Mouse (Mus musculus): Measurements from ENCODE around the gene Nkpd1. TPM values are rescaled to one million over a fixed set of nuclear protein-coding genes. Genes with fewer than 3 reads are reported as not detected.

The Nkpd1 gene
- total RNA-seq (2021): not detected
- long read RNA-seq, experiment 1: 0 reads
- long read RNA-seq, experiment 2: 0 reads

DNA sequence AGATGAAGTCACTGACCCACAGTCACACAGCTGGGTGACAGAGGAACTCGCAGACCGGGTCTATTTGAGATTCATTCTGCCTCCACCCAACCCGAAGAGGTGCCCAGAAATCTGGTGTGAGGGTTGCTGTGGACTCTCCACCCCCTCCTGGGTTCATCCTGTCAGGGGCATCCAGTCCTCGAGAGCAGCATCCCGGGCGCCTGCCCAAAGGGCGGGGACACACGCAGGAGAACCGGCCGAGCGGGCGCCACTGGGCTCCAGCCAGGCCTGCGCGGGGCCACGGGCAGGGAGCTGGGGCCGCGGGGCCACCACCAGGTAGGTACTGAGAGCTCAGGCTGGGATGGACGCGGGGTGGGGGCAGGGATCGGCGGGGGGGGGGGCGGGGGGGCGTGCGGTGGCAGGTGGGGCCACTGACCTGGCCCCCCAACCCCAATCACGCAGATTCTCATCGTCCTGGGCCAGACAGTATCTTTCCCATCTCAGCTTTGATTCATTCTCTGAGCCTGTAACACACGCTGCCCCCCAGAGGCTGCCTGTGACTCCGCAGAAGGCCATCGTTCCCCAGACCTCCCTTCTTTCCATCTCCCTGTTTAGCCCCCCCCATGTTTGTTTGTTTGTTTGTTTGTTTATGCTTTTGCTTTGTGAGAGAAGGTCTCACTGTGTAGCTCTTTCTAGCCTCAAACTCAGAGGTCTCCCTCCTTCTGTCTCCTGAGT, at the start of gene Nkpd1:
Nkpd1 (plus strand) TSS at position 187 of the 714 bp plus-strand sequence.
- no peak for DNase-seq
- intact Hi-C loops (cut with DNase I): loop anchor here (5.0 kb wide), 2 partner anchors 76 to 111 kb away; no protein-coding TSS in a partner anchor

DNA sequence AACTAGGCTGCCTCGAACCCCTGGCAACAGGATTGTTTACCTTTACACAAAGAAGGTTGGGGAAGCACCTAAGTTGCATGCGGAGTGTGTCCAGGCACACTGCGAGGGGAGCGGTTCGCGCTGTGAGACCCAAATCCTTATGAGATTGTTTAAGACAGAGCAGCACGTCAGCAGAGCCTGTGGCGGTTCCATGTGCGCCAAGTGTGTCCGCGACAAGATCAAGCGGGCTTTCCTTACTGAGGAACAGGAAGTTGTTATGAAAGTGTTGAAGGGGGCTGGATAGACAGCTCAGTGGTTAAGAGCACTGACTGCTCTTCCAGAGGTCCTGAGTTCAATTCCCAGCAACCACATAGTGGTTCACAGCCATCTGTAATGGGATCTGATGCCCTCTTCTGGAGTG, 49.4 kb upstream of the Nkpd1 start:
- intact Hi-C loops (cut with DNase I): no loop called here

DNA sequence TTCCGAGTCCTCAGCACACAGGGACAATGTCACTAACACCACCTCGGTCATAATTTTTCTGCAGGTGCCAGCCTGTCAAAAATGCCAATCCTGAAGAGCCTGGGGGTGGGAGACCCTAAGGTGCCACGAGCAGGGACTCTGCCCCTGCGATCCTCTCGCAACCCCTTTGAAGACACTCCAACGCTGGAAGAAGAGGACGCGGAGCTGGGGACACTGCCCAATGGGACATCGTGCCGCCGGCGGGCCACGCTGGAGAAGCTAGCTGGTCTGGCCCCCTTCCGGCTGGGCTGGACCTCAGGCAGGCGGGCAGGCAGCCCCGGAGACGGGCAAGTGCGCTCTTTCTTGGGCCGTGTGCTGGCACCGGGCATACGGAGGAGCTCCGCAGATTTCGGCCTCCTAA, 48.2 kb upstream of the Nkpd1 start:
- no peak for DNase-seq
- intact Hi-C loops (cut with DNase I): no loop called here

More for the DNA sequence above, 49.4 kb upstream of the Nkpd1 start:
- no peak for DNase-seq

DNA sequence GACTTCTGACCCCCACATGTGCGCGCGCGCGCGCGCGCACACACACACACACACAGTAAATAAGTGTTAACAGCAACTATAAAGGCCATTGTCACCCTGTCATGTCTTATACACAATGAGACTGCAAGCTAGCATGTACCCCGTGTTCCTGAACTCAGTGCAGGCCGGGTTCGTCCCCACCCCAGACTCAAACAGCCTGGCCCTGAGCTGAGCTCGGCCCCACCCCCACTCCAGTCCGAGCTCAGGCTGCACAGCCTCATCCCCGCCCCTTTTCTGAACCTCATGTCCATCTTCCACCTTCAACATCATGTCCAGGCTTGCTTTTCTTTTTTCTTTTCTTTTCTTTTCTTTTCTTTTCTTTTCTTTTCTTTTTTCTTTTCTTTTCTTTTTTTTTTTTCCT, 47.3 kb upstream of the Nkpd1 start:
- no peak for DNase-seq
- intact Hi-C loops (cut with DNase I): no loop called here

DNA sequence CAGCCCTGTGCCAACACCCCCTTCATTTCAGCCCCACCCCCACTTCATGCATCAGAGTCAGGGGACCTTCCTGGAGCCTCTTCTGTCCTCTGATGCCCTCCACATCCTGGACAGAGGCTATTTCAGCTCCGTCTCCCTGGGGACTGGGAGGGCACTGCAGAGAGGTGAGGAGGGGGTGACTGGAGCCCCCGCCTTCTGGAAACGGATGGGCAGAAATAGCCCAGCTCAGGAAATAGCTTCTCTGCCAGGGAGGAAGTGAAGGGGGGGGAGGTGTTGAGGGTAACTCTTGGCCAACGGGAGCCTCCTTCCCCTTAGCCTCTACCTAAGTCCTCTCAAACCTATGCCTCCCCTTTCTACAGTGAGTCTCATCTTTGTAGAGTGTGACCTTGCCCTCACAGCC, 45.2 kb upstream of the Nkpd1 start:
- DNase-seq: no peak
- intact Hi-C loops (cut with DNase I): no loop called here

DNA sequence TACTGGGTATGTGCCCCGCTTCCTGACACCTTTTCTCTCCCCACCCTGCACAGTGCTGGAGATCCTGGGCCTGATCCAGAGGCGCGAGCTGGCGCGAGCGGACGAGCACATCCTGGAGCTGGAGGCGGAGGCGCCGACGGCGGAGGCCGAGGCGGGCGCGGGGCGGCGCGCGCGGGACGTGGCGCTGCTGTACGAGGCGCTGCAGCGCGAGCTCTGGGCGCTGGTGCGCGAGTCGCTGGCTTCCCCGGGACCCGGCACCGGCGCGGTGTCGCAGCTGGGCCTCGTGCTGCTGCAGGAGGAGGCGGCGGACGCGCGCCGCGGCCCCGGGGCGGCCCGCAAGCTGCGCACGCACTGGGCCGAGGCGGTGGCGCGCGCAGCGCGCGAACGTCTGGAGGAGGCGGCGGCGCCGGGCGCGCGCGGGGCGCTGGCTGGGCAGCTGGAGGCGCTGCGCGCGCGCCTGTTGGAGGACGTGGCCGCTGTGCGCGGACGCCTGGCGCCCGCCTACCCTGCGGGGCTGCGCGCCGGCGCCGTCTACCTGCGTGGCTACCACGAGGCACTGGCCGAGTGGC, 43.7 kb upstream of the Nkpd1 start:
- intact Hi-C loops (cut with DNase I): no loop called here
- DNase-seq: peak; percentile 66 to 67

DNA sequence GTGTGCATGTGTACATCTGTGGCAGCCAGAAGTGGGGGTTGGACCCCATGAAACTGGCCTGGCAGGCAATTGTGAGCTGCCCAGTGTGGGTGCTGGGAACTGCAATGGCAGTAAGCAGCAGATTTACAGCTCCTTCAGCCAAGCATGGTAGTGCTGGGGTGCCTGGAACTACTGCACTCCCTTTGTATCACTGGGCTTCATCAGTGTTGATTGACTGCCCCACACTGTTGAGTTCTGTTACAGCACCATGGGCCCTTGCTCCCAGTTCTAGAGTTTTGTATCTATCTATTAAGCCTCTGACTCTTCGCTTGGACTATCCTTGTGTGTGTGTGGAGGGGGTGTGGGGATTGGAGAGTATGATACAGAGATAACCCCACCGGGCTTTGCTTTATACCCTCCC, 40.6 kb upstream of the Nkpd1 start:
- no peak for DNase-seq
- intact Hi-C loops (cut with DNase I): no loop called here

DNA sequence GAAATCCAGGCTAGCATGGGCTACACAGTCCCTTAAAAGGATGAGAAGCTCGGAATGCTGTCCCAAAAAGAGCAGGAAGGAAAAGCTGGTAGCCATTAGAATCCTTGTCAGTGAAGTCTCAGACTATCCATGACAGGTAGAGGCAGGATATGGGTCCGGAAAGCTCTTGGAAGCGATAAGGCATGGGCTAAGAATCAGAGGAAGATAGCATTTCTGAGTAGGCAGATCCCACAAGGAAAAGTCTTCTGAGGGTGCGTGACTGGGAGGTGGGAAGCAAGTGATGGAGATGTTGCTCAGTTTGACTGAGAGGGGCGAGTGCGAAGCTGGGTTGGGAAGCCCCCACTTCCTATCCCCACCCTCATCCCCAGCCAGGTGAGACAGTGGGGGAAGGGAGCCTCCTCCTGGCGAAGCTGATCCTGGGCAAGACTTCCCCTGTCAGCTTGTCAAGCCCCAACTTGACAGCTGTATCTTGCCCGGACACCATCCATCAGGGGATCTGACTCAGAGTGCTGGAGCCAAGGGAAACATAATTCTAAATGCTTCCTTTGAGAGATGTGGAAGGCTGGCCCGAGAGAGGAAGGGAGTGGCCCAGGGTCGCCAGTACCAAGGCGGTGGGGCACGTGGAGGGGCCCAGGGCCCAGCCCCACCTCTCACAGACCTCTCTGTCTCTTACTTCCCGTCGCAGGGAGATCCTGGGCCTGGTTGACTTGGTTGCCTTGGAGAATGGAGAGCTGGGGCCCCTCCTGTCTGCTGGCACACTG, 39.8 kb upstream of the Nkpd1 start:
- DNase-seq: no peak
- intact Hi-C loops (cut with DNase I): no loop called here

DNA sequence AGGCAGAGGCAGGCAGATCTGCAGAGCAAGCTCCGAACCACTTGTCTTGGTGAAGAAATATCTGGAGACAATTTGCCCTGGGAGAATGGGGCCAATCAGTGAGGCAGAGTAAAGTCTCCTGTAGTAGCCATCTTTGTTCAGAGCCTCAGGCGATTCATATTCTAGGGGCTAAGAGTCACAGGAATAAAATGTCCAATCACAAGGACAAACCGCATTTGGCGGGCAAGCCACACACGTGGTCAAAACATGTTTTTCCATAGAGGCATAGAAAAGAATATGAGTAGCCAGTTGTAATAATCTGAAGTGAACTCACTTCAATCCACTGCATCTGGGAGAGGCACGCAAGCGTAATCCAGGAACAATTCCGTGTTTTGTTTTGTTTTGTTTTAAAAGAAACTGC, 34.4 kb upstream of the Nkpd1 start:
- intact Hi-C loops (cut with DNase I): no loop called here
- DNase-seq: no peak

DNA sequence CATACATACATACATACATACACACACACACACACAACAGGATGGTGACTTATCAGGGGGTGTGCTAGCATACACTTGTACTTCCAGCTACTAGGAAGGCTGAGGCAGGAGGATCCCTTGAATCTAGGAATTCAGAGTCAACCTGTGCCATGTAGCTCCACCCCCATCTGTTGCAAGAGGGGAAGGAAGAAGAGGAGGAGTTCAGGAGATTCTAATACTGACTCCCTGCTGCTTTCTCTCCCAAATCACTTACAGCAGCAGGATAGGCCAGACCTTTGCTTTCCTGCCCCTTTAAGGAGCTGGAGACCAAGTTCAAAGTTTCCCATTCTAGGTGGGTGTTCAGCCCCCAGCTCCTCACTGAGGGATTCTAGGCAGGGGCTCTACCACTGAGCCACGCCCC, 32.1 kb upstream of the Nkpd1 start:
- no peak for DNase-seq
- intact Hi-C loops (cut with DNase I): no loop called here

DNA sequence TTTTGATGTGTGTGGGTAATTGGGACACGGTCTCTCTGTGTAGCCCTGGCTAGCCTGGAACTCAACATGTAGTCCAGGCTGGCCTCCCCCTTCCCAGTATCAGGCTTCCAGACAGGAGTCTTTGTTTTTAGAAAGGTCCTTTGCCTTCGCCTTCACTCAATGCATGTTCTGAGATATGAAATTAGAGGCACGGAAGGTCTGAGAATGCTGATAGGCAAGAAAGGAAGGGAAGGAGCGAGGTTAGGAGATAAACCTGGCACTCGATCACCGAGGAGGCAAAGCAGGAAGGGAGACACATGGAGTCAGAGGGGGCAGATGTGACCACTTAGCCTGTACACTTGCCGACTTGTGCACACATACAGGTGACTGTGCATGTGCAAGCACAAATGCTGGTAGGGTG, 31.1 kb upstream of the Nkpd1 start:
- no peak for DNase-seq
- intact Hi-C loops (cut with DNase I): no loop called here

DNA sequence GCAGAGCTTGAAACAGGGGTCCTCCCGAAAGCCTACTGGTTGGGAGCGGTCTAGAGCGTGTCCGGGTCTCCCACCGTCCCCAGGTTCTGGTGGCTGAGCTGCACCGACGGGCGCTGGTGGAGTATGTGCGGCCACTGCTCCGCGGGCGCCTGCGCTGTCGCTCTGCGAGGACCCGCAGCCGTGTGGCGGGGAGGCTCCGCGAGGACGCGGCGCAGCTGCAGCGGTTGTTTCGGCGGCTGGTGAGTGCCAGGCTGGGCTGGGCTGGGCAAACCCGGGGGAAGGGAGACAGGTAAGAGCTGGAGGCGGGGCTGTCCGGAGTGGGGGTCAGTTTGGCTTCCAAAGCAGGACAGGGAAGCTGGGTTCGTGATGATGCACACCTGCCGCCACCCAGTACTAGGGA, 28.1 kb upstream of the Nkpd1 start:
- intact Hi-C loops (cut with DNase I): no loop called here
- DNase-seq: no peak

DNA sequence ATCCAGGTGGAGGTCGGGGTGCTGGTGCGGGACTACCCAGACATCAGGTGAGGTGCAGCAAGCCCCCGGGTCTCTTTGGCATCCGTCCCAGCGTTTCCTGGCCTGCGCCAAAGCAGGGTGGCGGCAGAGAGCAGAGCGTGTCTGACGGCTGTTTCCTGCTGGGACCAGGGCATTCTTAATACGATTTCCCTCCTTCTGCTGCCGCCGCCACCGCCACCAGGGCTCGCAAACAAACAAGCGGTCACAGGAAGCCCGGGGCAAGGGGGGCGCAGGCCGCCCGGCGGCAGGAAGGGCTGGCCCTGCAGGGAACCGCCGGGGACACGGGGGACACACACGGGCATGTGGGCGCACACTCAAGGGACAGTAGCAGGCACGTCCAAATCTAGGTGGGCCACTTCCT, 25.9 kb upstream of the Nkpd1 start:
- intact Hi-C loops (cut with DNase I): no loop called here
- DNase-seq: no peak

DNA sequence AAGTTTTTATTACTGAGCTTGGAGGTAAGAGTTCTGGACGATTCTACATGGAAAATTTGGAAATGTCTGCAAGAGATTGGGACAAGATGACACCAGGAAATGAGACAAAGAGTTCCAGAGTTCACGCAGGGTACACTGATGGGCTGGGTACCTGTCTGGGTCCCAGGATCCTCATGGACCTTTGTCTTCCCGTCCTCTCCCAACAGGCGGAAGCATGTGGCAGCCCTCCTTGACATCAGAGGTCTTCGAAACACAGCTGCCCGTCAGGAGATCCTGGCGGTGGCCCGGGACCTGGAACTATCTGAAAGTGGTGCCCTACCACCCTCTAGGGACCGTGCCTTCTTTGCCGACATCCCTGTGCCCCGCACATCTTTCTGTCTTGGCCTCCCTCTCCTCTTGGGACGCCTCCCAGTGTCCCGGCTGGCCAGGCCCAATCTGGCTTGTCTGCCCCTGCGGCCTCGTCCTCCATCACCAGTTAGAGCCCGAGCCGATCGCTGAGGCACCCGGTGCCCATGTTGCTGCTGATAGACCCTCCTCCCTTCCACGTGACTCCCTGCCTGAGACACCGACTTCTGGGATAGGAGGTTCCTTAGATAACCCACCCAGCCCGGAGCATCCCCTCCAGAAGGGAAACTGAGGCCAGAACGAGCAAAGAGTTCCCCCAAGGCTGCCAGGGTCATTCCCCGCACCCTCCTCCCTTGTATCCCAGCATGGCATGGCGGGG, 22.7 kb upstream of the Nkpd1 start:
- no peak for DNase-seq
- intact Hi-C loops (cut with DNase I): no loop called here

DNA sequence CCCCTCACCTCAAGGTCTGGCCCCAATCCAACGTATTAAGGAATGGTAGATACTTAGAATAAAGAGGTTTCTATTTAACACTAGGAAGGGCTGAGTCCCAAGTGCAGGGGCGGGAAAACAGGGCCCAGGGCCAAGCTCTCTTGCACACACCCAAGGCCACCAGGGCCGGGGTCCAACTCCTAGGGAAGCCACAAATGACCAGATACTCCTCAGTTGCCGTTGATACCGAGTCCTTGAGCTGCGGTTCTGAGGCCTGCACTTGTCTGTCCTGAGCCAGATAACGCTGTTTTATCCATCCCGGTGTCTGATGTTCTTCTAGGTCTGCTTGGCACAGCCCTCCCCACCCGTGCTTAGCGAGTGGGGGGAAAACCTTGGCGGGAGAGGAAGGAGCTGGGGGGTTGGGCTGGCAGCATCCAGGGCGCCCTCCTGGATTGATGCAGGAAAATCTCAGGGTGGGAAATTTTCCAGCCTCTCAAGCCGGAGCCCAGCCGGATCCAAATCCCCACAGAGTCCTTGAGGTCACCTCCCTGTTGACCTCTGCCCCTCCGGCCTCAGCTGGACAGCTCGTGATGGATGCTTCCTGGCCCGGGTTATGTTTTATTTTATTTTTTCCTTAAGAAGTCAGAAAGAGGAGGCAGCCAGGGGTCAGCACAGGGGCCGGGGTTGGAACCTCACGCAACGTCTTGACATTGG, 22.0 kb upstream of the Nkpd1 start:
- intact Hi-C loops (cut with DNase I): no loop called here
- DNase-seq: peak; percentile 30 to 32

DNA sequence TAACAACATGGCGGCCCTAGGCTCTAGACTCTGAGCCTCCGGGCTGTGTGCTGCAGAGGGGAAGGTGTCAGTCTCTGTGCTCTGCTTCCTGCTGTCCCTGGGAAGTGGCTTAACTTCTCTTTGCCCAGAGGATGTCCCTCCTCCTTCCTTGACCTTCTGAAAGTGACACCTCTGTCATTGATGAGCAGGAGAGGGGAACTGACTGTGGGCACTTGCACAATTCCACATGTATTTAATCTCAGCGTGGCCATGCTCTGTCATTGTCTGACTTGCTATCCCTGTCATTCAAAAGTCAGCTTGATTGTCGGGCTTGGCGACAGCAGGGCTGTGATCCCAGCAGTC, 21.5 kb upstream of the Nkpd1 start:
- DNase-seq: no peak
- intact Hi-C loops (cut with DNase I): no loop called here

DNA sequence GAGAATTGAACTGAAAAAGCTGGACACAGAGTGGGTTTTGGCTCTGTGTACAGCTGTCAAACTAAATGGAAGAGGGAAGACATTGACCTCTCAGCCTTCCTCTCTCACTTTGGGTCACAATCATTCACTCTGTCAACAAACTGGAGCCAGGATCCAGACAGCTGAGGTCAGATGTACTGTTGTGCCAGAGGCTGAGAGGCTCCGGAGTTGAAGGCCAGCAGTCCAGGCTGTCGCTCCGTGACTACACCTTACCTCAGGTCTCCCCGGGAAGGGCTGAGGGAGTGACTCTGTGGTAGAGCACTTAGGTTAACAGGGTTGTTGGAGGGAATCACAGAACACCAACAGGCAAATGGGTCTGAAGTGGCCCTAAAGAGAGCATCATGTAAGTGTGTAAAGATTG, 19.3 kb upstream of the Nkpd1 start:
- intact Hi-C loops (cut with DNase I): no loop called here
- DNase-seq: no peak

DNA sequence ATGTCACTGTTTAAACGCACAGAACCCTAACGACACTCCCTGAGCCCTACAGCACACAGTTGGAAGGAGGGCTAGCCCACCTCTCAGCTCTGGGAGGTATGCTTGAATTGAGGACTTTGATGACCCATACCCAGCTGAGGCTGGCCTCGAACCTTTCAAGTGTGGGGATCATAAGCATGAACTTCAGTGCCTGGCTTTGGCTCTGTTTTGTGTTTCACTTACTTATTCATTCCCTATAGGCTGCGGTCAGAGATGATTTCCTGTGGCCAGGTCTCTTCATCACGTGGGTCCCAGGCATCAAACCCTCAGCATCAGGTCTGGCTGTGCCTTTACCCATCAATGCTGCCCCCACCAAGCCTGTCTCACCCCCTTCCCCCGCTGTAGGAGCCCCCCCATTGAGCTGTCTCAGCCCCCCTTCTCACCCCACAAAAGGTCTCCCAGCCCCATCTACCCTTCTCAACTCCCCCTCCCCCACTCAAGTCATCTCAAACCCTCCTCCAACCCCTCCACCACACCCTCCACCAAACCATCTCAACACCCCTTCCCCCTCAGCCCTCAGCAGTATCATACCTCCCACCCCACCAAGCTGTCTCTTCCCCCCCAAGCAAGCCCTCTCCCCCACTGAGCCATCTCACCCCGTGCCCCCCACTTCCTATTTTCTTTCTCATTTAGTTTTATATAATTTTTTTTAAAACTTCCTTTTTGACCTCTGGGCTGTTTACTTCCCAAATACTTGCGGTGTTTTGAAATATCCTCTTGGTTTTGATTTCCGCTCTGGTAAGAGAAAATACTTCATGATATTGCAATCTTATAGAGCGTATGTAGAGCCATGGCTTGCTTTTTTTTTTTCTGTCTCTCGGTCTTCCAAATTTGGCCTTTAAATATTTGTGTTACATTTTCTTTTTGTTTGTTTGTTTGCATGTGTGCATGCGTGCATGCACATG, 16.9 kb upstream of the Nkpd1 start:
- intact Hi-C loops (cut with DNase I): loop anchor here (5.0 kb wide), 2 partner anchors 87 to 98 kb away; partner anchors contain the start of genes Ckm and Klc3
- no peak for DNase-seq

DNA sequence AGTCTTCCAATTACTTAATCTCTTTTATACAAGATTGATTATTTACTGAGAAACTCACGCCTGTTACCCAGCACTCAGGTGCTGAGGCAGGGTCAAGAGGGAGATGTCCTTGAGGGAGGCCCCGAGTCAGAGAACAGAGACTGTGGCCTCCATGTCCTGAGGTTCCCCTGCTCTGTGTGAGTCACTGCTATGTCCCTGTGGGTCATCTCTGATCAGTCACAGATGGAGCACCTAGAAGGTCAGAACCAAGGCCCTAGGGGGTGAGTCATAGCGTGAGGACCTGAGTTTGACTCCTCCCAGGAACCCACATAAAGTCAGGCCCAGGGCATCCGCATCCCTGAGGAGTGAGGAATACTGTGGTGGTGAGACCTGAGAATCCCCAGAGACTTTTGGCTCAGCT, 16.0 kb upstream of the Nkpd1 start:
- intact Hi-C loops (cut with DNase I): loop anchor here (5.0 kb wide), 2 partner anchors 86 to 99 kb away; partner anchors contain the start of genes Ckm and Klc3
- no peak for DNase-seq
